Mouse (Mus musculus): ENCODE measurements around the gene Carns1. TPM values are rescaled to one million over a fixed set of nuclear protein-coding genes. Genes with fewer than 3 reads are reported as not detected.
A peak's percentile ranks its signal among the peaks of the same experiment; 100 is the strongest.
"Not testable (repeated sequence)": the region's sequence is repeated elsewhere in the genome, so short reads cannot be mapped to it uniquely, and the experiment has no call there.

Gene Carns1
- polyA plus RNA-seq, 1 experiment from 2014 or later: 3.8 TPM

DNA sequence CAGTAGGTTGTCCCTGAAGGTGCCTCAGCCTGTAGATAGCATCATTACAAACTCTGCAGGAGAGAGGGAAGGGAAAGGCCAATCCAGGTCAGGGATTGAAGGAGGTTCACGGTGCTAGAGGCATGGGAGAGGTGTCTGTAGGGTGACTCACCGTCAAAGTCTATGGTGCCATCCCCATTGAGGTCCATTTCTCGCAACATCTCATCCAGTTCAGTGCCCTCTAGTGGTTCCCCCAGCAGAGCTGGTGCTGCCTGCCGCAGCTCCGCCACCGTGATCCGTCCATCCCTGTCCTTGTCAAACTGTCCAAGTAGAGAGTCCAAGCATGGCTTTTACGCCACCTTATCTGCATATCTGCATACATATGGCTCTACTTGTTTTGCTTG, 39.3 kb downstream of the Carns1 start:
- H3K4me2 ChIP-seq (ENCODE audit: low read depth); DNase-seq (ENCODE audit: low spot score); H3K4me1 ChIP-seq (ENCODE audit: control insufficient read depth, insufficient read depth, low read length); H3K9ac ChIP-seq (ENCODE audit: low read length); H3K4me3 ChIP-seq (ENCODE audit: low read depth, low read length); H3K27me3 ChIP-seq (ENCODE audit: control insufficient read depth, insufficient read depth, low read length); H3K36me3 ChIP-seq (ENCODE audit: control insufficient read depth, insufficient read depth, low read length); ATAC-seq (ENCODE audit: insufficient read depth, low FRiP score, low TSS enrichment); H3K9me3 ChIP-seq (ENCODE audit: control insufficient read depth, low read length); H3K27ac ChIP-seq (ENCODE audit: low read depth, low read length): not testable (repeated sequence)
- WGBS: 23% methylated on average over 7 of the region's 8 CpGs

DNA sequence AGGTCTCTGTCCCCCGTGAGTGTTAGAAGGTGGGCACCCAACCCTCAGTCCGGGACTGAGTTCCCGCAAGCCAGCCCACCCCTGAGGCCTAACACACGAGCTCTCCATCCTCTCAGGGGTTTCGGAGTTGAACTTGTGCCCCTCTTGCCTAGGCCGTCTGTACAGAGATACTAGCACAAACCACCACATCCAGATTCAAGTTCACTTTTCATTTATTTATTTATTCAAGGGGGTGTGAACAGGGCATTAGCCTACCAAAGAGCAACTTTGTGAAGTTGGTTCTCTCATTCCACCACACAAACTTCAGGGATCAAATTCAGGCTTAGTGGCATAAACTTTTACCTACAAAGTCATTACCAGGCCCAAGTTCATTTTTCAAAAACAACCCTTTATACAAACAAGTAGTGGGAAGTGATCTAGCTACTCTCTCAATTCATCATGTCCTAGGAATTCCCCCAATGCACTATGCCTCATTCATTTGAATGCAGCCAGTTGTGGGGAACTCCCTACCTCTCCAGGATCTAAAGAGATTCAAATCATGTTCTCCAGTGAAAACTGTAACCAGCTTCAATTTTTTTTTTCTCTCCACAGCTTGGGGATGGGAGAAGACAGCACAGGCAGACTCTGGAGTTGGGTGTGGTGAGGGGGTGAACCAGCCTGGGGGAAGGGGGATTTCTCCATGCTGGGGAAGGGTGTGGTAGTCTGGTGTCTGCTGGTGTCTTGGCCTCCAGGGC, 39.9 kb downstream of the Carns1 start:
- H3K9ac ChIP-seq (ENCODE audit: low read length); H3K4me3 ChIP-seq (ENCODE audit: low read depth, low read length); H3K36me3 ChIP-seq (ENCODE audit: control insufficient read depth, insufficient read depth, low read length); H3K4me2 ChIP-seq (ENCODE audit: low read depth); H3K9me3 ChIP-seq (ENCODE audit: control insufficient read depth, low read length); ATAC-seq (ENCODE audit: insufficient read depth, low FRiP score, low TSS enrichment); H3K4me1 ChIP-seq (ENCODE audit: control insufficient read depth, insufficient read depth, low read length); H3K27ac ChIP-seq (ENCODE audit: low read depth, low read length); DNase-seq (ENCODE audit: low spot score); H3K27me3 ChIP-seq (ENCODE audit: control insufficient read depth, insufficient read depth, low read length): not testable (repeated sequence)
- 79% methylated on average over 6 of the region's 6 CpGs for WGBS

- Histone ChIP-seq H3K9ac (ENCODE audit: low read length) (no peak overlapping the region), H3K4me1 (ENCODE audit: control insufficient read depth, insufficient read depth, low read length) (no peaks in the 10 kb centered on the region), H3K27me3 (ENCODE audit: control insufficient read depth, insufficient read depth, low read length) (no peaks in the 10 kb centered on the region), H3K27ac (ENCODE audit: low read depth, low read length) (no peak overlapping the region), H3K9me3 (ENCODE audit: control insufficient read depth, low read length) (no peaks in the 10 kb centered on the region), H3K4me2 (ENCODE audit: low read depth) (no peak overlapping the region), H3K4me3 (ENCODE audit: low read depth, low read length) (no peak overlapping the region), H3K36me3 (ENCODE audit: control insufficient read depth, insufficient read depth, low read length) (no peaks in the 10 kb centered on the region)
- DNase-seq (ENCODE audit: low spot score) (no peak), ATAC-seq (ENCODE audit: insufficient read depth, low FRiP score, low TSS enrichment) (no peak)
- WGBS: 94% methylated on average over 4 of the region's 4 CpGs
Measured at GRCm38 (mm10) chr19:4134354-4134753, 40.9 kb downstream of the Carns1 start.

GRCm38 (mm10) chr19:4131768-4132167, 43.5 kb downstream of the Carns1 start:
- H3K4me1 ChIP-seq (ENCODE audit: control insufficient read depth, insufficient read depth, low read length): peaks cover 4% of the 10 kb centered on the region
- no peaks in the 10 kb centered on the region for H3K36me3 ChIP-seq (ENCODE audit: control insufficient read depth, insufficient read depth, low read length)
- no peak for DNase-seq (ENCODE audit: low spot score)
- no peak overlapping the region for H3K4me2 ChIP-seq (ENCODE audit: low read depth)
- ATAC-seq (ENCODE audit: insufficient read depth, low FRiP score, low TSS enrichment): no peak
- 95% methylated on average over 2 of the region's 2 CpGs for WGBS
- H3K27me3 ChIP-seq (ENCODE audit: control insufficient read depth, insufficient read depth, low read length): no peaks in the 10 kb centered on the region
- H3K9ac ChIP-seq (ENCODE audit: low read length): no peak overlapping the region
- no peak overlapping the region for H3K4me3 ChIP-seq (ENCODE audit: low read depth, low read length)
- H3K9me3 ChIP-seq (ENCODE audit: control insufficient read depth, low read length): no peaks in the 10 kb centered on the region
- no peak overlapping the region for H3K27ac ChIP-seq (ENCODE audit: low read depth, low read length)

- H3K4me3 ChIP-seq (ENCODE audit: low read depth, low read length): no peak overlapping the region
- peaks cover 9% of the 10 kb centered on the region for H3K4me1 ChIP-seq (ENCODE audit: control insufficient read depth, insufficient read depth, low read length)
- 91% methylated on average over 5 of the region's 5 CpGs for WGBS
- no peak overlapping the region for H3K9ac ChIP-seq (ENCODE audit: low read length)
- H3K36me3 ChIP-seq (ENCODE audit: control insufficient read depth, insufficient read depth, low read length): no peaks in the 10 kb centered on the region
- H3K27ac ChIP-seq (ENCODE audit: low read depth, low read length): no peak overlapping the region
- DNase-seq (ENCODE audit: low spot score) (no peak), ATAC-seq (ENCODE audit: insufficient read depth, low FRiP score, low TSS enrichment) (no peak)
- no peak overlapping the region for H3K4me2 ChIP-seq (ENCODE audit: low read depth)
- H3K27me3 ChIP-seq (ENCODE audit: control insufficient read depth, insufficient read depth, low read length): no peaks in the 10 kb centered on the region
- H3K9me3 ChIP-seq (ENCODE audit: control insufficient read depth, low read length): no peaks in the 10 kb centered on the region
Measured at GRCm38 (mm10) chr19:4131075-4131474, 44.2 kb downstream of the Carns1 start.

- Histone ChIP-seq H3K27me3 (ENCODE audit: control insufficient read depth, insufficient read depth, low read length) (no peaks in the 10 kb centered on the region), H3K4me1 (ENCODE audit: control insufficient read depth, insufficient read depth, low read length) (peaks cover 9% of the 10 kb centered on the region), H3K4me3 (ENCODE audit: low read depth, low read length) (no peak overlapping the region), H3K27ac (ENCODE audit: low read depth, low read length) (no peak overlapping the region), H3K9me3 (ENCODE audit: control insufficient read depth, low read length) (no peaks in the 10 kb centered on the region), H3K9ac (ENCODE audit: low read length) (no peak overlapping the region), H3K4me2 (ENCODE audit: low read depth) (no peak overlapping the region), H3K36me3 (ENCODE audit: control insufficient read depth, insufficient read depth, low read length) (no peaks in the 10 kb centered on the region)
- WGBS: 92% methylated on average over 4 of the region's 4 CpGs
- DNase-seq (ENCODE audit: low spot score) (no peak), ATAC-seq (ENCODE audit: insufficient read depth, low FRiP score, low TSS enrichment) (no peak)
Measured at GRCm38 (mm10) chr19:4130106-4130505, 45.2 kb downstream of the Carns1 start.

DNA sequence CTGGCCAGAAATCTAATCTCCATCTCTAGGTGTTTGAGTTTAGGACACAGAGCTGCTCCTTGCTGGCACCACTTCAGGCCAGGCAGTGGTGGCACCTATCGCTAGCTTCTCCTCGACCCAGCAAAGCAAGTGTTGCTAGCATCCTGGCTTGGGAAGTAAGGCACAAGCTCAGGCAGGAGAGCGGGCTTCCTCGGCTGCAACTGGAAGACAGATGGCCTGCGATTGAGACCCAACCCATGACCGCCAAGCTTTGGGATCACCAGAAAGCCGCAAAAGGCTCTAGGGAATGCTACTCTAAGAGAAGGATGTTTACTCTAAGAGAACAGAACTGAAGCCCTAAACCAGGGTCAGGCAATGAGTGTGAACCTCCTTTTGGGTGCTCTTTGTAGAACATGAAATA, 45.8 kb downstream of the Carns1 start:
- no peaks in the 10 kb centered on the region for H3K9me3 ChIP-seq (ENCODE audit: control insufficient read depth, low read length)
- H3K9ac ChIP-seq (ENCODE audit: low read length): no peak overlapping the region
- peaks cover 9% of the 10 kb centered on the region for H3K4me1 ChIP-seq (ENCODE audit: control insufficient read depth, insufficient read depth, low read length)
- no peak for DNase-seq (ENCODE audit: low spot score)
- H3K27ac ChIP-seq (ENCODE audit: low read depth, low read length): no peak overlapping the region
- 90% methylated on average over 7 of the region's 7 CpGs for WGBS
- H3K4me2 ChIP-seq (ENCODE audit: low read depth): no peak overlapping the region
- no peaks in the 10 kb centered on the region for H3K27me3 ChIP-seq (ENCODE audit: control insufficient read depth, insufficient read depth, low read length)
- H3K36me3 ChIP-seq (ENCODE audit: control insufficient read depth, insufficient read depth, low read length): no peaks in the 10 kb centered on the region
- no peak overlapping the region for H3K4me3 ChIP-seq (ENCODE audit: low read depth, low read length)
- no peak for ATAC-seq (ENCODE audit: insufficient read depth, low FRiP score, low TSS enrichment)

DNA sequence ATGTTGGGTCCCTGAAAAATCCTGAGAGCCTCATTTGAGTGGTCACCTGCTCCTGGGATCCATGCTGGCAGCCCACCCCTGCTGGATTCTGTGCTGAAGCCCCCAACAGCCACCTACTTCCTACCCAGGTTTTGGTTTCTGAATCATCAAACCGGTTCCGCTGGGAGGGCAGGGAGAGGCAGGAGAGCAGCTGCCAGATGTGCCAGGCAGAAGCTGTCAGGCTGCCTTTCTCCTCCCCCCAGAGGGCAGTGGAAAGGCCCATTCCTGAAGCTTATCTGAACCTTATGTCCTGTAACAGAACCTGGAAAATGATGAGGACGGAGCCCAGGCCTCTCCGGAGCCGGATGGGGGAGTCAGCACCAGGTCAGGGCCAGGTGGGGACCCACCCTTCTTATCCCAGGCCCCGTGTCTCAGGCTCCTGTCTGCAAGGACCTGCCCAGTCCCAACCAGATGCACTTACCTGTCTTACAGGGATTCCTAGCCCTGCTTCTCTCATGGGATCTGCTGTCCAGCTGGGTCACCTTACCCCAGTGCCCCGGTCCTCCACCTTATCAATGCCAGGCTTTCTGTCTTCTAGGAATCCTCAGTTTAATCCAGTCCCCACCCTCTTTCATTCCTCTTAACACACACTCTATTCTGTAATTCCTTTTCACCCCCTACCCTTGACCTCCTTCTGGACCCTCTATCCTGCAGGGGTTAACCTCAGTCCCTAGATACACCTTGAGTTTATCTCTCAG, 48.4 kb downstream of the Carns1 start:
- Histone ChIP-seq H3K4me1 (ENCODE audit: control insufficient read depth, insufficient read depth, low read length) (peaks cover 9% of the 10 kb centered on the region), H3K27me3 (ENCODE audit: control insufficient read depth, insufficient read depth, low read length) (no peaks in the 10 kb centered on the region), H3K4me3 (ENCODE audit: low read depth, low read length) (peak overlapping the region; percentile 75), H3K4me2 (ENCODE audit: low read depth) (peak overlapping the region; percentile 71), H3K36me3 (ENCODE audit: control insufficient read depth, insufficient read depth, low read length) (no peaks in the 10 kb centered on the region), H3K9ac (ENCODE audit: low read length) (peak overlapping the region; percentile 80), H3K9me3 (ENCODE audit: control insufficient read depth, low read length) (no peaks in the 10 kb centered on the region), H3K27ac (ENCODE audit: low read depth, low read length) (no peak overlapping the region)
- DNase-seq (ENCODE audit: low spot score): no peak
- 71% methylated on average over 7 of the region's 7 CpGs for whole genome bisulfite sequencing
- ATAC-seq (ENCODE audit: insufficient read depth, low FRiP score, low TSS enrichment): no peak
